Mouse (Mus musculus): ENCODE measurements around the gene Gm10188. TPM values are rescaled to one million over a fixed set of nuclear protein-coding genes. Genes with fewer than 3 reads are reported as not detected.

The Gm10188 gene
- total and polyA plus RNA-seq, 2 experiments from 2014 or later, result not detected

DNA sequence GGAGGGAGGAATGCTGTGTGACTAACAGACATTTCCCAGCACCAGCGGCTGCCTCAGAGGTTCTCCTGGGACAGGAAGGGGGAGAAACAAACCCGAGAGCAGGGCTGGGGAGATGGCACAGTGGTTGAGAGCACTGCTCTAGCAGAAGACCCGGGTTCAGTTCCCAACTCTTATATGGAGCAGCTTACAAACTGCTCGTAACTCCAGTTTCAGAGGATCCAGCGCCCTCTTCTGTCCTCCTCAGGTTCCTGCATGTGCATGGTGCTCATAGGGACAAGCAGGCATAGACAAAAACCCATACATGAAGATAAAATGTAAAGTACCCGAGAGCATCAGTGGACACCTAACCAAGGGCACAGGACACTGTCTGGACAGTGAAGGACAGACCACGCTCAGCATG, 18.6 kb downstream of the Gm10188 start:
- Histone ChIP-seq H3K9ac (no peak overlapping the region), H3K4me1 (ENCODE audit: insufficient read depth) (peaks cover 50% of the 10 kb centered on the region), H3K27ac (ENCODE audit: low read depth, low read length) (no peak overlapping the region), H3K36me3 (ENCODE audit: insufficient read depth) (no peaks in the 10 kb centered on the region), H3K27me3 (ENCODE audit: insufficient read depth, low read length) (no peaks in the 10 kb centered on the region), H3K9me3 (ENCODE audit: low read length) (no peaks in the 10 kb centered on the region), H3K4me2 (ENCODE audit: low read depth) (no peak overlapping the region), H3K4me3 (ENCODE audit: low read depth, low read length) (no peak overlapping the region)
- 19% methylated on average over 7 of the region's 7 CpGs for WGBS
- no peak for DNase-seq
- no peak for ATAC-seq
- TF ChIP-seq CTCF (IDR thresholded peaks at IDR 0.05; ENCODE audit: low read depth), result peak; percentile 72

GRCm38 (mm10) chr1:132209400-132209799, 20.2 kb downstream of the Gm10188 start:
- Histone ChIP-seq H3K4me1 (ENCODE audit: insufficient read depth) (peaks cover 50% of the 10 kb centered on the region), H3K9ac (no peak overlapping the region), H3K4me2 (ENCODE audit: low read depth) (no peak overlapping the region), H3K27me3 (ENCODE audit: insufficient read depth, low read length) (no peaks in the 10 kb centered on the region), H3K9me3 (ENCODE audit: low read length) (no peaks in the 10 kb centered on the region), H3K4me3 (ENCODE audit: low read depth, low read length) (no peak overlapping the region), H3K27ac (ENCODE audit: low read depth, low read length) (peak overlapping the region; percentile 69; the same call in 1 of the 2 replicates), H3K36me3 (ENCODE audit: insufficient read depth) (no peaks in the 10 kb centered on the region)
- 33% methylated on average over 10 of the region's 10 CpGs for WGBS
- ATAC-seq (no peak), DNase-seq (no peak)
- TF ChIP-seq CTCF (IDR thresholded peaks at IDR 0.05; ENCODE audit: low read depth), result no peak

- H3K27ac ChIP-seq (ENCODE audit: low read depth, low read length), result peak overlapping the region; percentile 69
- TF ChIP-seq CTCF (IDR thresholded peaks at IDR 0.05; ENCODE audit: low read depth), result no peak
- peaks cover 48% of the 10 kb centered on the region for H3K4me1 ChIP-seq (ENCODE audit: insufficient read depth)
- DNase-seq (peak; percentile 77), ATAC-seq (peak; percentile 60)
- no peaks in the 10 kb centered on the region for H3K36me3 ChIP-seq (ENCODE audit: insufficient read depth)
- no peak overlapping the region for H3K4me3 ChIP-seq (ENCODE audit: low read depth, low read length)
- H3K4me2 ChIP-seq (ENCODE audit: low read depth), result peak overlapping the region; percentile 16
- WGBS, result 8% methylated on average over 4 of the region's 4 CpGs
- H3K9me3 ChIP-seq (ENCODE audit: low read length), result no peaks in the 10 kb centered on the region
- H3K9ac ChIP-seq, result no peak overlapping the region
- H3K27me3 ChIP-seq (ENCODE audit: insufficient read depth, low read length), result no peaks in the 10 kb centered on the region
Measured at GRCm38 (mm10) chr1:132208154-132208553, 21.4 kb downstream of the Gm10188 start.

- Histone ChIP-seq H3K27ac (ENCODE audit: low read depth, low read length) (no peak overlapping the region), H3K4me3 (ENCODE audit: low read depth, low read length) (no peak overlapping the region), H3K4me1 (ENCODE audit: insufficient read depth) (peaks cover 45% of the 10 kb centered on the region), H3K9ac (no peak overlapping the region), H3K36me3 (ENCODE audit: insufficient read depth) (no peaks in the 10 kb centered on the region), H3K4me2 (ENCODE audit: low read depth) (no peak overlapping the region), H3K27me3 (ENCODE audit: insufficient read depth, low read length) (no peaks in the 10 kb centered on the region), H3K9me3 (ENCODE audit: low read length) (no peaks in the 10 kb centered on the region)
- DNase-seq, result no peak
- TF ChIP-seq CTCF (IDR thresholded peaks at IDR 0.05; ENCODE audit: low read depth), result no peak
- WGBS, result 87% methylated on average over 3 of the region's 3 CpGs
- ATAC-seq, result no peak
Measured at GRCm38 (mm10) chr1:132206828-132207227, 22.7 kb downstream of the Gm10188 start.

DNA sequence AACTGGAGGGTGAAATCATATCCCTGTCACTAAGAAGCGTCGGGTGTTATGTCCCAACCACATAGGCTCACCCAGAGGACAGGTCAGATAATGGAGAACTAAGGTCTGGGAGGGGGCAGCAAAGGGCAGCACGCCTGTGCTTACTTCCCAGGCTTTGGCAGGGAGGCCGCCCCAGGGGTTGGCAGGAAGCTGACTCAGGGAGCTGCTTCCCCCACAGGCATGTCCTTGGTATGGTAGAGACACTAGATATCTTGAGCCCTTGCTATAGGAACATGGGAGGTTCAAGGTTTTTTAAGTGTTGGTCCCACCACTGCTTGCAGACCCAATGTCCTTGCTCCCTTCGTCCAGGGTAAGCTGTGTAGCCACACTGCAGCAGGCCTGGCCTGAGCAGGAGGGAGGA, 23.6 kb downstream of the Gm10188 start:
- Histone ChIP-seq H3K4me2 (ENCODE audit: low read depth) (no peak overlapping the region), H3K9me3 (ENCODE audit: low read length) (no peaks in the 10 kb centered on the region), H3K4me3 (ENCODE audit: low read depth, low read length) (no peak overlapping the region), H3K36me3 (ENCODE audit: insufficient read depth) (no peaks in the 10 kb centered on the region), H3K27ac (ENCODE audit: low read depth, low read length) (no peak overlapping the region), H3K27me3 (ENCODE audit: insufficient read depth, low read length) (no peaks in the 10 kb centered on the region), H3K4me1 (ENCODE audit: insufficient read depth) (peaks cover 46% of the 10 kb centered on the region), H3K9ac (no peak overlapping the region)
- DNase-seq, result no peak
- no peak for ATAC-seq
- WGBS, result 75% methylated on average over 5 of the region's 5 CpGs
- TF ChIP-seq CTCF (IDR thresholded peaks at IDR 0.05; ENCODE audit: low read depth), result no peak

DNA sequence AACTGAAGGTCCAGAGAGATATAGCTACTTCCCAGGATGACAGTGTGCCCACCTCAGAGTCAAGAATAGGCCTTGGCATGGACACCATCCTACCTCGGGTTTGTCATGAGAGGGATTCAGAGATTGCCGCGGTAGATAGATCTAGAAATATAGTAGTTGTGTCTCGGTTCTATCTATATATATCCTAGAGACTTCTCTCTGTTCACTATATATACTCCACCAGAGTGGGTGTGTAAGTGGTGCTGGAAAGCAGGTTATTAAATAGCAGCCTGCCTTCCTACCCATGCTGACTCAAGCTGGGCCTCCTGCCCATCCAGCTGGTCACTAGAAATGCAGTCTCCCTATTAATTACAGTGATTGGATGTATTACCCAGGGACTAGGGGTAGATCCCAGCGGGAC, 26.8 kb downstream of the Gm10188 start:
- no peak for TF ChIP-seq CTCF (IDR thresholded peaks at IDR 0.05; ENCODE audit: low read depth)
- Histone ChIP-seq H3K4me2 (ENCODE audit: low read depth) (no peak overlapping the region), H3K4me1 (ENCODE audit: insufficient read depth) (peaks cover 30% of the 10 kb centered on the region), H3K4me3 (ENCODE audit: low read depth, low read length) (no peak overlapping the region), H3K9me3 (ENCODE audit: low read length) (no peaks in the 10 kb centered on the region), H3K27me3 (ENCODE audit: insufficient read depth, low read length) (no peaks in the 10 kb centered on the region), H3K27ac (ENCODE audit: low read depth, low read length) (peak overlapping the region; percentile 22; the same call in 1 of the 2 replicates), H3K36me3 (ENCODE audit: insufficient read depth) (no peaks in the 10 kb centered on the region), H3K9ac (no peak overlapping the region)
- DNase-seq, result no peak
- ATAC-seq, result no peak
- 74% methylated on average over 5 of the region's 5 CpGs for WGBS

- WGBS, result 35% methylated on average over 2 of the region's 2 CpGs
- H3K9ac ChIP-seq, result peak overlapping the region; percentile 18; the same call in 1 of the 2 replicates
- H3K4me2 ChIP-seq (ENCODE audit: low read depth), result peak overlapping the region; percentile 46
- ATAC-seq (no peak), DNase-seq (no peak)
- H3K27ac ChIP-seq (ENCODE audit: low read depth, low read length), result peak overlapping the region; percentile 22; the same call in 1 of the 2 replicates
- H3K4me3 ChIP-seq (ENCODE audit: low read depth, low read length), result no peak overlapping the region
- no peaks in the 10 kb centered on the region for H3K36me3 ChIP-seq (ENCODE audit: insufficient read depth)
- TF ChIP-seq CTCF (IDR thresholded peaks at IDR 0.05; ENCODE audit: low read depth), result no peak
- H3K9me3 ChIP-seq (ENCODE audit: low read length), result no peaks in the 10 kb centered on the region
- H3K4me1 ChIP-seq (ENCODE audit: insufficient read depth), result peaks cover 30% of the 10 kb centered on the region
- no peaks in the 10 kb centered on the region for H3K27me3 ChIP-seq (ENCODE audit: insufficient read depth, low read length)
Measured at GRCm38 (mm10) chr1:132201936-132202335, 27.6 kb downstream of the Gm10188 start.

All from forebrain, postnatal 0 days (tissue).